Mouse (Mus musculus) MEL (cell line): Measurements from ENCODE around the gene Lrrc72. TPM values are rescaled to one million over a fixed set of nuclear protein-coding genes. Genes with fewer than 3 reads are reported as not detected.

ENCODE experiments used
- DNase-seq: peaks from one replicate; pipeline ENCODE4 v3.0.0; 2011; ENCODE audit warnings: low read depth, low spot score
- H3K27ac ChIP-seq: 2 replicates; pipeline ENCODE4 v1.5.1; 2012; ENCODE audit warnings: low read depth, mild to moderate bottlenecking, control low read depth, low read length, moderate library complexity; ENCODE audit not compliant: control insufficient read depth
- H3K27me3 ChIP-seq, 2 experiments: fragments of 150-350 bp in 1 of 2; sonication (generic) in 1 of 2; 2 replicates each; pipeline ENCODE4 v1.6.1; 2012; ENCODE audit warnings: low read length in 2 of 2, mild to moderate bottlenecking in 2 of 2, improper control_type of control experiment in 1 of 2, moderate library complexity in 1 of 2; ENCODE audit not compliant: insufficient read depth in 2 of 2, control insufficient read depth in 1 of 2
- H3K36me3 ChIP-seq, 2 experiments: 2 replicates each; pipeline ENCODE4 v1.6.1; 2012 to 2014; ENCODE audit warnings: low read length in 2 of 2, improper control_type of control experiment in 1 of 2, inconsistent platforms in 1 of 2, mild to moderate bottlenecking in 1 of 2; ENCODE audit not compliant: insufficient read depth in 2 of 2, control insufficient read depth in 1 of 2
- H3K4me1 ChIP-seq, 2 experiments: fragments of 150-350 bp in 1 of 2; sonication (generic) in 1 of 2; 2 replicates each; pipeline ENCODE4 v1.6.1; 2012; ENCODE audit warnings: low read length in 2 of 2, improper control_type of control experiment in 1 of 2, mild to moderate bottlenecking in 1 of 2; ENCODE audit not compliant: insufficient read depth in 2 of 2, control insufficient read depth in 1 of 2
- H3K4me3 ChIP-seq, 2 experiments: fragments of 150-350 bp in 1 of 2; sonication (generic) in 1 of 2; 2 replicates each; pipeline ENCODE4 v1.5.1; 2012; ENCODE audit warnings: low read depth in 2 of 2, low read length in 2 of 2, mild to moderate bottlenecking in 2 of 2, moderate library complexity in 2 of 2, control low read depth in 1 of 2, improper control_type of control experiment in 1 of 2; ENCODE audit not compliant: control insufficient read depth in 1 of 2, insufficient read depth in 1 of 2
- H3K79me2 ChIP-seq: 2 replicates; pipeline ENCODE4 v1.6.1; 2012; ENCODE audit warnings: mild to moderate bottlenecking, low read length, moderate library complexity; ENCODE audit not compliant: control insufficient read depth, poor library complexity, insufficient read depth
- H3K9ac ChIP-seq: 2 replicates; pipeline ENCODE4 v1.6.1; 2012; ENCODE audit warnings: low read depth, mild to moderate bottlenecking, control low read depth, low read length, moderate library complexity; ENCODE audit not compliant: control insufficient read depth, poor library complexity, severe bottlenecking
- H3K9me3 ChIP-seq: fragments of 150-350 bp; sonication (generic); replicated peaks from 2 replicates; pipeline ENCODE4 v1.6.1; 2012; ENCODE audit warnings: mild to moderate bottlenecking, low read length, improper control_type of control experiment, moderate library complexity; ENCODE audit not compliant: insufficient read depth
- CHD1 ChIP-seq: IDR thresholded peaks from 2 replicates; pipeline ENCODE4 v1.6.1; 2012; ENCODE audit warnings: low read depth, mild to moderate bottlenecking, inconsistent platforms, low read length, improper control_type of control experiment
- CHD2 ChIP-seq: IDR thresholded peaks from 2 replicates; pipeline ENCODE4 v1.6.1; 2011; ENCODE audit warnings: low read length, improper control_type of control experiment
- E2F4 ChIP-seq: IDR thresholded peaks from 2 replicates; pipeline ENCODE4 v1.6.1; 2011; ENCODE audit warnings: low read depth, low read length, improper control_type of control experiment, borderline replicate concordance
- EP300 ChIP-seq, 2 experiments: IDR thresholded peaks; 2 replicates each; pipeline ENCODE4 v1.6.1; 2011; ENCODE audit warnings: improper control_type of control experiment in 2 of 2, low read length in 2 of 2, low read depth in 1 of 2, mild to moderate bottlenecking in 1 of 2
- ETS1 ChIP-seq: IDR thresholded peaks from 2 replicates; pipeline ENCODE4 v1.6.1; 2012; ENCODE audit warnings: low read depth, mild to moderate bottlenecking, inconsistent platforms, low read length, improper control_type of control experiment, moderate library complexity
- GABPA ChIP-seq: IDR thresholded peaks from 2 replicates; pipeline ENCODE4 v1.6.1; 2012; ENCODE audit warnings: low read depth, mild to moderate bottlenecking, inconsistent platforms, low read length, improper control_type of control experiment, moderate library complexity
- HCFC1 ChIP-seq: IDR thresholded peaks from 2 replicates; pipeline ENCODE4 v1.6.1; 2012; ENCODE audit warnings: low read depth, mild to moderate bottlenecking, inconsistent platforms, low read length, improper control_type of control experiment, moderate library complexity
- JUND ChIP-seq: IDR thresholded peaks from 2 replicates; pipeline ENCODE4 v1.6.1; 2011; ENCODE audit warnings: low read depth, mild to moderate bottlenecking, improper control_type of control experiment, low read length
- KAT2A ChIP-seq: conservative IDR thresholded peaks from 2 replicates; pipeline ENCODE4 v1.6.1; 2012; ENCODE audit warnings: low read depth, low read length, improper control_type of control experiment, inconsistent platforms
- MAFK ChIP-seq: IDR thresholded peaks from 2 replicates; pipeline ENCODE4 v1.6.1; 2011; ENCODE audit warnings: low read depth, mild to moderate bottlenecking, low read length, improper control_type of control experiment, borderline replicate concordance
- MAX ChIP-seq: IDR thresholded peaks from 2 replicates; pipeline ENCODE4 v1.6.1; 2011; ENCODE audit warnings: low read length, improper control_type of control experiment
- NELFE ChIP-seq: IDR thresholded peaks from 2 replicates; pipeline ENCODE4 v1.6.1; 2011; ENCODE audit warnings: low read depth, low read length, improper control_type of control experiment
- POLR2A ChIP-seq, 2 experiments: IDR thresholded peaks; 2 replicates each; pipeline ENCODE4 v1.6.1; 2011 to 2012; ENCODE audit warnings: low read length in 2 of 2, mild to moderate bottlenecking in 2 of 2, control low read depth in 1 of 2, improper control_type of control experiment in 1 of 2, low read depth in 1 of 2, moderate library complexity in 1 of 2; ENCODE audit not compliant: control insufficient read depth in 1 of 2, insufficient read depth in 1 of 2, poor library complexity in 1 of 2
- POLR2AphosphoS5 ChIP-seq: IDR thresholded peaks from 2 replicates; pipeline ENCODE4 v1.6.1; 2012; ENCODE audit warnings: low read depth, borderline replicate concordance, mild to moderate bottlenecking, inconsistent platforms, low read length, moderate library complexity, mixed read lengths
- RCOR1 ChIP-seq: IDR thresholded peaks from 2 replicates; pipeline ENCODE4 v1.6.1; 2012; ENCODE audit warnings: low read depth, mild to moderate bottlenecking, inconsistent platforms, low read length, improper control_type of control experiment
- SIN3A ChIP-seq: IDR thresholded peaks from 2 replicates; pipeline ENCODE4 v1.6.1; 2012; ENCODE audit warnings: low read length, improper control_type of control experiment, inconsistent platforms
- TBP ChIP-seq: IDR thresholded peaks from 2 replicates; pipeline ENCODE4 v1.8.0; 2011; ENCODE audit warnings: low read depth, low read length, improper control_type of control experiment
- UBTF ChIP-seq: IDR thresholded peaks from 2 replicates; pipeline ENCODE4 v1.6.1; 2012; ENCODE audit warnings: low read depth, mild to moderate bottlenecking, inconsistent platforms, low read length, improper control_type of control experiment, moderate library complexity, borderline replicate concordance; ENCODE audit not compliant: insufficient read depth
- ZC3H11A ChIP-seq: IDR thresholded peaks from 2 replicates; pipeline ENCODE4 v1.6.1; 2012; ENCODE audit warnings: low read depth, mild to moderate bottlenecking, inconsistent platforms, low read length, improper control_type of control experiment
- ZMIZ1 ChIP-seq: IDR thresholded peaks from 2 replicates; pipeline ENCODE4 v1.6.1; 2012; ENCODE audit warnings: low read depth, mild to moderate bottlenecking, inconsistent platforms, low read length, improper control_type of control experiment, moderate library complexity
- ZNF384 ChIP-seq: IDR thresholded peaks from 2 replicates; pipeline ENCODE4 v1.6.1; 2012; ENCODE audit warnings: low read depth, mild to moderate bottlenecking, inconsistent platforms, low read length, improper control_type of control experiment
- polyA plus RNA-seq, 2 experiments: library from polyadenylated mRNA; stranded (reverse) in 1 of 2; unstranded in 1 of 2; fragments of >175 nt in 1 of 2; fragments of >200 nt in 1 of 2; gene quantifications; 2 replicates each; pipeline versions ENCODE4 v1.2.1 to v1.2.4; 2012; ENCODE audit warnings: low replicate concordance in 2 of 2, low read depth in 1 of 2; ENCODE audit not compliant: insufficient read length in 2 of 2, insufficient read depth in 1 of 2, missing spikeins in 1 of 2
- total RNA-seq: library from RNA; depleted of rRNA; stranded (reverse); fragments of 300-350 nt; gene quantifications from 2 replicates; pipeline ENCODE4 v1.2.3, GENCODE M21; 2012

Lrrc72 gene
- total and polyA plus RNA-seq, 3 experiments, result not detected

- Histone ChIP-seq H3K79me2 (no peaks in the 10 kb centered on the region), H3K27ac (no peak overlapping the region), H3K4me1 (no peaks in the 10 kb centered on the region), H3K9me3 (no peaks in the 10 kb centered on the region), H3K9ac (no peak overlapping the region), H3K27me3 (no peaks in the 10 kb centered on the region), H3K4me3 (no peak overlapping the region), H3K36me3 (no peaks in the 10 kb centered on the region)
- no peak for DNase-seq
- TF ChIP-seq ETS1 (no peak), MAX (no peak), UBTF (no peak), MAFK (no peak), ZC3H11A (no peak)
Observed at GRCm38 (mm10) chr12:36262116-36262721, 9.0 kb upstream of the Lrrc72 start.

DNA sequence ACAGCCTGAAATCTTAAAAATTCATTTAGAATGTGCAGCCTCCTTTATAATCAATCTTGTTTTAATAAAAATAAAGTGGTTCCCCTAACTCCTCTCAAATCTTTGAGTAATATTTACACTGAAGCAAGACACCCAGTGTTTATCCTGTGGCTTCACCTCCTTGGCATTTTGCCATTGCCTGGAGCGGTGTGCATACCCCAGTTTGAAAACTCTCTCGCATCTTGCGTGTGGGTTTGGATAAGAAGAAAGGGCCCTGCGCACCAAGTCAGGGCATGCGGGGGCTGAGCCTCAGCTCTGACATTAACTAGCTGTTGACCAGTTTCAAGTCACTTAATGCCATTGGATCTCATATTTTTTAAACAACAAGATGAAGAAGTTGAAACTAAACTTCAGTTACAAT is 2.2 kb upstream of the Lrrc72 start:
- DNase-seq, result peak; percentile 37
- Histone ChIP-seq H3K4me3 (no peak overlapping the region), H3K4me1 (no peaks in the 10 kb centered on the region), H3K27ac (no peak overlapping the region), H3K79me2 (no peaks in the 10 kb centered on the region)
- TF ChIP-seq KAT2A (no peak), JUND (no peak), TBP (no peak), E2F4 (no peak), RCOR1 (no peak), POLR2AphosphoS5 (no peak), UBTF (no peak), CHD2 (no peak), ZMIZ1 (no peak), GABPA (no peak), CHD1 (no peak)
- TF ChIP-seq, all 39 proteins: peak for 0
- Histone ChIP-seq H3K27me3 (no peaks in the 10 kb centered on the region; a peak in 1 of 4 replicates), H3K9ac (no peak overlapping the region), H3K36me3 (no peaks in the 10 kb centered on the region), H3K9me3 (no peaks in the 10 kb centered on the region)

DNA sequence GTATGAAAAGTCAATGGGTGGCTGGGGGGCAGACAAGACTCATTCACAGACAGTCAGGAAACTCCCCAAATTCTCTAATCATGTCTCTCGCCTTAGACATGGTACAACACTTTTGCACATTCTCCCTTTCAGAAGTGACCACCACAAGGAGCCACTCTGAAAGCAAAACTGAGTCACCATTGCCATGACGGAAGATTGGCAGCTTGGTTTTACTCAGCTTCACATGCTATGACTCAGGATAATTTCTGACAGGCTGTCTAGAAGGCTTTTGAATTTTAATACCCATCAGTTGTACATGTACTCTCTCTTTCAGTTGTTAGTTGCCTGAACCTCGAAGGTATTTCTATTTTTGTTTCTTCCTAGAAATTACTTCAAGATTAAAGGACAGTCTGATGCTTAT is 12.0 kb downstream of the Lrrc72 start:
- H3K27ac ChIP-seq, result no peak overlapping the region
- no peak for DNase-seq
- H3K9ac ChIP-seq, result no peak overlapping the region
- no peaks in the 10 kb centered on the region; a peak in 2 of 4 replicates for H3K27me3 ChIP-seq
- H3K4me1 ChIP-seq, result no peaks in the 10 kb centered on the region
- no peaks in the 10 kb centered on the region for H3K9me3 ChIP-seq
- no peaks in the 10 kb centered on the region for H3K79me2 ChIP-seq
- TF ChIP-seq RCOR1 (no peak), POLR2A (IDR thresholded peaks at IDR 0.05; ENCODE audit: control insufficient read depth in 1 of 2, insufficient read depth in 1 of 2, low read depth in 1 of 2, low read length in 2 of 2, poor library complexity in 1 of 2) (no peak), SIN3A (no peak), EP300 (IDR thresholded peaks at IDR 0.05; ENCODE audit: low read depth in 1 of 2, low read length in 2 of 2) (no peak), CHD1 (no peak), HCFC1 (no peak), CHD2 (no peak), NELFE (no peak), ZNF384 (no peak)
- TF ChIP-seq, all 39 proteins: peak for 0
- Histone ChIP-seq H3K4me3 (no peak overlapping the region), H3K36me3 (no peaks in the 10 kb centered on the region)
